Mouse (Mus musculus): ENCODE measurements at regions not wholly inside any gene's neighbourhood (a gene's known extent, or its start where the extent isn't known, plus 50 kb on each side); places are given as distances from the start of the nearest gene placed in this dataset.

- TF ChIP-seq POLR2A (IDR thresholded peaks at IDR 0.05; ENCODE audit: low read depth, low read length) (no peak), CTCF (IDR thresholded peaks at IDR 0.05; ENCODE audit: borderline replicate concordance, insufficient read depth, low read length) (no peak)
Observed at GRCm38 (mm10) chr8:8851271-8851670, 160.9 kb upstream of the Arglu1 start.
